Mouse (Mus musculus) neural tube, embryonic 11.5 days (tissue): ENCODE measurements around the gene Arhgap5. TPM values are rescaled to one million over a fixed set of nuclear protein-coding genes. Genes with fewer than 3 reads are reported as not detected.

Experiments used
- ATAC-seq: fragments of 200-750 bp; cut with Nextera tagmentation; 2 replicates; pipeline ENCODE4 v1.8.0; 2017; ENCODE audit warnings: moderate number of reproducible peaks, mild to moderate bottlenecking, moderate TSS enrichment, moderate library complexity; ENCODE audit not compliant: insufficient read depth, low FRiP score, low TSS enrichment
- DNase-seq: peaks from one replicate; pipeline ENCODE4 v3.0.0-alpha.2; 2015; ENCODE audit warnings: low spot score
- H3K27ac ChIP-seq: fragments of 300-500 bp; sonication (generic); 2 replicates; pipeline ENCODE4 v1.5.1; 2014; ENCODE audit warnings: low read depth, mild to moderate bottlenecking, low read length
- H3K27me3 ChIP-seq: fragments of 300-500 bp; sonication (generic); 2 replicates; pipeline ENCODE4 v1.6.1; 2014; ENCODE audit warnings: mild to moderate bottlenecking, low read length, mixed read lengths; ENCODE audit not compliant: control insufficient read depth, insufficient read depth
- H3K36me3 ChIP-seq: fragments of 300-500 bp; sonication (generic); 2 replicates; pipeline ENCODE4 v1.6.1; 2014; ENCODE audit warnings: mild to moderate bottlenecking, low read length, moderate library complexity, mixed read lengths; ENCODE audit not compliant: control insufficient read depth, insufficient read depth
- H3K4me1 ChIP-seq: fragments of 300-500 bp; sonication (generic); 2 replicates; pipeline ENCODE4 v1.6.1; 2014; ENCODE audit warnings: low read length, mixed read lengths; ENCODE audit not compliant: control insufficient read depth, insufficient read depth
- H3K4me2 ChIP-seq: fragments of 300-500 bp; sonication (generic); 2 replicates; pipeline ENCODE4 v1.6.1; 2014; ENCODE audit warnings: low read depth, mild to moderate bottlenecking, moderate library complexity
- H3K4me3 ChIP-seq: fragments of 300-500 bp; sonication (generic); 2 replicates; pipeline ENCODE4 v1.5.1; 2014; ENCODE audit warnings: low read depth, low read length
- H3K9ac ChIP-seq: fragments of 300-500 bp; sonication (generic); 2 replicates; pipeline ENCODE4 v1.6.1; 2014; ENCODE audit warnings: mild to moderate bottlenecking, low read length
- H3K9me3 ChIP-seq: fragments of 300-500 bp; sonication (generic); 2 replicates; pipeline ENCODE4 v1.6.1; 2016; ENCODE audit warnings: low read length; ENCODE audit not compliant: control insufficient read depth
- WGBS: fragments of 180-500 bp; shearing (Covaris S2); extraction: QIAGEN DNeasy Blood & Tissue Kit; methylation state at CpG from one replicate; pipeline ENCODE4 v1.1.7; 2014; 5-methylcytosine and 5-hydroxymethylcytosine counted together
- polyA plus RNA-seq: library from polyadenylated mRNA; unstranded; fragments of >200 nt; fragmentation: Nextera tagmentation; extraction: Ambion mirVana; gene quantifications from 2 replicates; pipeline ENCODE4 v1.2.1, GENCODE M21; 2014

The Arhgap5 gene
- polyA plus RNA-seq, 1 experiment from 2014 or later: 50.7 TPM

DNA sequence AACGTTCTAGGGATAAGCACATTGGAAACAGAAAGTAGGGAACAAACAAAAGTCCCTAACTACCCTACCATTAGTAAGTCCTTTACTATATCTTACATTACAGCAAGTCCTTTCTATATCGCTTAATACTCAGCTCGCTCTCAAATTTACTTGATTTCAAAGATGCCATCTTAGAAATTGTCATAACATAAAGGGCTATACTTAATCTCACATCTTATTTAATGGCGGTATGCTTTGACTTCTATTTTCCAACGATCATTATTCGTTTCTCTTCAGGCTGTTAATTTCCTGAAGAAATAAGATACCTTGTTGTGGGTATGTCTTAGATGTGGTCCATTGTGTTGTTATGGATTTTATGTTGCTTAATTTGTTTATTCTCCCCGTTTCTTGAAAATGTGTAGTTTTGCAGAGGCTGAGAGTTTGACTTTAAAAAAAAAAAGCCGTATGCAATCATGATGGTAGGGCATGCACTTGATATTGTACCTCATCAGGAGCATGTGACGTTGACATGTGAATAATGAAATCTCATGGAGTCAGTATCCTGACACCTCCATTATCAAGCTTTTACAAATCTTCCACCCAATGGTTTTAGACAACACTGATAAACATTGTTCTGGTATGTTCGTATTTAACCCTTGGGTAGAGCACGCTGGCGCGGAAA, 101.3 kb downstream of the Arhgap5 start:
- Histone ChIP-seq H3K27me3 (no peaks in the 10 kb centered on the region), H3K4me1 (no peaks in the 10 kb centered on the region), H3K27ac (peak overlapping the region; percentile 84; the same call in 1 of the 2 replicates), H3K36me3 (no peaks in the 10 kb centered on the region), H3K4me3 (peak overlapping the region; percentile 83), H3K4me2 (peak overlapping the region; percentile 87), H3K9me3 (no peaks in the 10 kb centered on the region), H3K9ac (peak overlapping the region; percentile 89)
- DNase-seq (no peak), ATAC-seq (no peak)
- 58% methylated on average over 13 of the region's 13 CpGs for WGBS

DNA sequence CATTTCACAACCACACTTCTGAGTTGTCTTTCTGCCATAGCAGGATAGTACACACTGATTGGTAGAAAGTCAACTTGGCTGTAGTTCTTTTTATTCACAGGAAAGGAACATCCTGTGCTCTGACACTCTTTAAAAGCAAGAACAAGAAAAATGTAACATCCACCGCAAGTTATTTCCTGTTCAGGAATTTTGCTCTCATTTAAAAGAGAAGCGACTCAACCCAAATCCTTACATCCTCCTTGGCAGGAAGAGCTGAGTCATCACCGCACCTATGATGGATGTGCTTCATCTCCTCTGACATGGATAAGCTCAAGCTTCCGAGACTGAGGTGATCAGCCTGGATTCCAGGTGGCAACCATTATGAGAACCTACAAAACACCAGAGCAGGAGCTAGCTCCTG, 103.6 kb downstream of the Arhgap5 start:
- Histone ChIP-seq H3K27ac (no peak overlapping the region), H3K4me3 (no peak overlapping the region), H3K4me1 (no peaks in the 10 kb centered on the region), H3K27me3 (no peaks in the 10 kb centered on the region), H3K9ac (no peak overlapping the region), H3K36me3 (no peaks in the 10 kb centered on the region), H3K9me3 (no peaks in the 10 kb centered on the region), H3K4me2 (no peak overlapping the region)
- DNase-seq (no peak), ATAC-seq (no peak)
- WGBS: 81% methylated on average over 4 of the region's 4 CpGs

DNA sequence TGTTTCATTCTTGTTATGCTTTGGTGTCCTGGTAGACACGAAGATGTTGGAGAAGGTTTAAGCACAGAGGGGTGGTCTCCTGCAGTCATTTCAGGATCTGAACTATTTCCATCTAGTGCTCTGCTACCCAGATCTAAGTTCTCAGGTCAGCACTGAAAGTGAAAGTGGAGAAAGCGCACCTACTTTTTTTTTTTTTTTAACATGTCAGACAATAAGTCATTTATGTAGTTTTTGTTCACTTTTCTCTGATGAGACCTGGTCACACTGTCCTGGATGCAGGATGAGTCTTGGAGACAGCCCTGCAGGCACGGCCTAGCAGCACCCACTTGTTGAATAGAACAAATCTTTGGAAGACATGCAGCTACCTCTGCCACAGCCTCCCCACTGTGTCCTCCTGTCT, 111.9 kb downstream of the Arhgap5 start:
- no peaks in the 10 kb centered on the region for H3K9me3 ChIP-seq
- no peaks in the 10 kb centered on the region for H3K4me1 ChIP-seq
- H3K27me3 ChIP-seq: no peaks in the 10 kb centered on the region
- no peak overlapping the region for H3K4me2 ChIP-seq
- H3K27ac ChIP-seq: no peak overlapping the region
- H3K9ac ChIP-seq: no peak overlapping the region
- H3K36me3 ChIP-seq: no peaks in the 10 kb centered on the region
- 86% methylated on average over 3 of the region's 3 CpGs for WGBS
- DNase-seq (no peak), ATAC-seq (no peak)
- H3K4me3 ChIP-seq: no peak overlapping the region

DNA sequence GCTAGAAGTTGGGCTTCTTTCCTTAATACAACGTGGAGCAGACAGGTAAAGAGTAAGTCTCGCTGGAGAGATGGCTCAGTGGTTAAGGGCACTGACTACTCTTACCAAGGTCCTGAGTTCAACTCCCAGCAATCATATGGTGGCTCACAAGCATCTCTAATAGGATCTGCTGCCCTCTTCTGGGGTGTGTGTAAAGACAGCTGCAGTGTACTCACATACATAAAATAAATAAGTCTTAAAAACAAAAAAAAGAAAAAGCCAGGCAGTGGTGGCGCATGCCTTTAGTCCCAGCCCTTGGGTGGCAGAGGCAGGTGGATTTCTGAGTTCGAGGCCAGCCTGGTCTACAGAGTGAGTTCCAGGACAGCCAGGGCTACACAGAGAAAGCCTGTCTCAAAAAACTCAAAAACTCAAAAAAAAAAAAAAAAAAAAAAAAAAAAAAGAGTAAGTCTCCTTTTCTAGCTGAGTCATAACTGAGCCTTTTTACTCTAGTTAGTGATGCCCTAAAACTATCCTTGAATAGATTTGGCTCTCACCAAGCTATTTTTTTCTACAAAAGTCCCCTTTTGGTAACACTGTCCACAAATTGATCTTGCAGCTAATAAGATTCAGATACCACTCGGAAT, 114.8 kb downstream of the Arhgap5 start:
- WGBS: 85% methylated on average over 5 of the region's 5 CpGs
- Histone ChIP-seq H3K27me3 (no peaks in the 10 kb centered on the region), H3K9ac (no peak overlapping the region), H3K27ac (no peak overlapping the region), H3K4me2 (no peak overlapping the region), H3K4me1 (no peaks in the 10 kb centered on the region), H3K4me3 (no peak overlapping the region), H3K9me3 (no peaks in the 10 kb centered on the region), H3K36me3 (no peaks in the 10 kb centered on the region)
- ATAC-seq (no peak), DNase-seq (no peak)

DNA sequence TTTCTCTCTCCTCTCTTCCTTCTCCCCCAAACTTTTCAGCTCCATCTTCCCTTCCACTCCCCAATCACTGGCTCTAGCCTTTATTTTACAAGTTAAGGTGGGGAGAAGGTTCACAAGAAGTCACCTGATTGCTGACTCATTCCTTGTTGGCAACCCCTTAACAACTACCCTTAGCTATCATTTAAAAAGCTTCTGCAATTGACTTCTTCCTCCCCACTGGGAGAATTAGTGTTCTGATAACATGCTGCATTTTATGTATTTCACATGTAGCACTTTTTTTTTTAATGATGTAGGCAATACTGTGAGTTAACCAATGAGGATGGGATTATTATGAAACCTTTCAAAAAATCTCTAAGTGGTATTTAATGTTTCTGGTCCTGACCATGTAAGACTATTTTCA, 115.9 kb downstream of the Arhgap5 start:
- Histone ChIP-seq H3K4me3 (no peak overlapping the region), H3K4me1 (no peaks in the 10 kb centered on the region), H3K9me3 (no peaks in the 10 kb centered on the region), H3K4me2 (no peak overlapping the region), H3K36me3 (no peaks in the 10 kb centered on the region), H3K9ac (no peak overlapping the region), H3K27me3 (no peaks in the 10 kb centered on the region), H3K27ac (no peak overlapping the region)
- DNase-seq: no peak
- no peak for ATAC-seq

Other genes with a start within 250 kb of the Arhgap5 start
- 20.9 and 24.4 TPM in 2 replicates for gene Akap6, start 195.4 kb downstream of the Arhgap5 start, polyA plus RNA-seq